Mouse (Mus musculus): Measurements from ENCODE around the gene Gm4498.
"Not testable (repeated sequence)": the region's sequence is repeated elsewhere in the genome, so short reads cannot be mapped to it uniquely, and the experiment has no call there.

Gm4498 gene

GRCm38 (mm10) chr7:20233728-20234127 is at the start of gene Gm4498:
Gene Gm4498 (minus strand): TSS chr7:20233828.
- not testable (repeated sequence) for DNase-seq (ENCODE audit: low spot score in 2 of 2)

- not testable (repeated sequence) for DNase-seq (ENCODE audit: low spot score in 2 of 2)
Observed at GRCm38 (mm10) chr7:20262734-20263133, 29.1 kb upstream of the Gm4498 start, which contains the start of gene Gm5890. Gene Gm5890 (minus strand): TSS chr7:20262834.

GRCm38 (mm10) chr7:20205507-20205906 is 28.1 kb downstream of the Gm4498 start, which contains the start of gene Gm6164:
Gene Gm6164 (minus strand): TSS chr7:20205607.
- DNase-seq (ENCODE audit: low spot score in 2 of 2): not testable (repeated sequence)

GRCm38 (mm10) chr7:20193410-20193809 is 40.2 kb downstream of the Gm4498 start, which contains the start of gene Vmn1r95:
Gene Vmn1r95 (plus strand): TSS chr7:20193710.
- not testable (repeated sequence) for DNase-seq (ENCODE audit: low spot score in 2 of 2)

Data from heart, adult 9 months (tissue).